Mouse (Mus musculus) kidney, adult 2 months (tissue): Measurements from ENCODE around the gene Lrguk.

ENCODE experiments used
- CTCF ChIP-seq: fragments of 200-500 bp; conservative IDR thresholded peaks from 2 replicates; pipeline ENCODE4 v1.5.1; 2011; ENCODE audit warnings: low read depth, mild to moderate bottlenecking, control low read depth, low read length, moderate library complexity, mixed read lengths; ENCODE audit not compliant: insufficient read depth, insufficient read length
- POLR2A ChIP-seq: fragments of 200-500 bp; IDR thresholded peaks from one replicate; pipeline ENCODE4 v1.6.1; 2011; ENCODE audit warnings: low read depth, low read length, control low read depth

DNA sequence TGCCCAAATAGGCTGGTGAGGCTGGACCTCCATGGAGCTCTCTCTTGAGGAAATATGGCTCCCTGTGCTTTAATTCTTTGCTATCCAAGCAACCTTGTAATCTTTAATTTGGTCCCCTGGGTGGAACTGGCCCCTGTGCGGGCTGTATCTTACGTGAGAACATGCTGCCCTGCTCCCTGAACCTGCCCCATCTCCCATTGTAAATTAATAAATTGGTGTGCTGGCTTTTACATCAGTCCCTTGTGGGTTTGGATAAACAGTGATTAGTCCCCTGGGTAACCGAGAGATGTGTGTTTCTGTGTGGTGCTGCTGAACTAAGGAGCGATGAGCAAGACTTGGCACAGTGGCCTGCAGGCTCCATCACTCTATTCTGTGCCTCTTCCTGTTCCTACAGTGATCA lies 67.7 kb downstream of the Lrguk start:
- TF ChIP-seq POLR2A: no peak
- no peak for TF ChIP-seq CTCF
